Mouse (Mus musculus): Measurements from ENCODE around the gene Smap2.
A peak's percentile ranks its signal among the peaks of the same experiment; 100 is the strongest.

Smap2 gene

DNA sequence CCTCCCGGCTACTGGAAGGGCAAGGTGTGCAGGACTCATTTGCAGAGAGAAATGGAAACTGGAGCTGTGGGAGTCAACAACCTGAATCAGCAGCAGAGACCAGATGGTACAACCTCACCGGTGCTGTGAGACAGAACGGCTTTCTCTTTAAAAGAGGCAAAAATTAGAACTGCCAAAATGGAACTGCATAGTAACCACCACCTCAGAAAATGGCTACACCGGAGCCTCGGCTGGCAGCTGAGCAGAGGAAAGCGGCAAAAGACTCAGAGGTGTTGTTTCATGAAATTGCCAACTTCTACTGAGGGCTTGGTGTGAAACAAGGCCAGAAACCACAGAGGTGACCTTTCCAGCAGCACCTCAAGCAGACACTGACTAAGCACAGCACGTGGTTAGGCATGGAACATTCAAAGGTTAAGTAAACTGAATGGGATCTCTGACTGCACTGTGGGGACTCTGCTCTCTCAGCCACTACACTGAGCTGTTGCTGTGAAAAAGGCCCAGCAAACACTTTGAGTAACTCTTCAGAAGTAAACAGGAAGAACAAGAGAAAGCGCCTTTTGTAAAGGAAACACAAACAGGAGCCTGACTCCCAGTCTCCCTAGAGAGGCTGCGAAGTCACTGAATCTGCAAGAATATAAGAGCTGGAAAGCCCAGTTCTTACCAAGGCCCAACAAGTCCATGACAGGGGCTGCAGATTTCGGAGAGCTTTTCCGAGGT, 42.2 kb downstream of the Smap2 start:
- no peak for DNase-seq

DNA sequence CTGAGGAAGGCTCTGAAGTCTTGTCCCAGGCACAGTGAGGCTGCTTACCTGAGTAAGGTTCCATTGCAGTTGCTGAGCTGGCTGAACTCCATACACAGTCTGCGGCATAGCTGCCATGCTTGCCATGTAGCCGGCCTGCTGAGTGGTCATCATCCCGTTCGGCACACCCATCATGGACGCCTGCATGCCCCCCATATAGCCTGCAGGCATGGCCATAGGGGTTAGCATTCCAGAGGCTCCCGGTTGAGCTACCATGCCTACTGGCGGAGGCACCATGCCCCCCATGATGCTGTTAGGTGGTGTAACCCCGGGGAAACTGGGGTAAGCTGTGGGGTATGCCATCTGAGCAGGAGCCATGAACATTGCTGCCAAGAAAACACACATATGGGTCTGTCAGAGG, 45.2 kb downstream of the Smap2 start:
- no peak for DNase-seq

DNA sequence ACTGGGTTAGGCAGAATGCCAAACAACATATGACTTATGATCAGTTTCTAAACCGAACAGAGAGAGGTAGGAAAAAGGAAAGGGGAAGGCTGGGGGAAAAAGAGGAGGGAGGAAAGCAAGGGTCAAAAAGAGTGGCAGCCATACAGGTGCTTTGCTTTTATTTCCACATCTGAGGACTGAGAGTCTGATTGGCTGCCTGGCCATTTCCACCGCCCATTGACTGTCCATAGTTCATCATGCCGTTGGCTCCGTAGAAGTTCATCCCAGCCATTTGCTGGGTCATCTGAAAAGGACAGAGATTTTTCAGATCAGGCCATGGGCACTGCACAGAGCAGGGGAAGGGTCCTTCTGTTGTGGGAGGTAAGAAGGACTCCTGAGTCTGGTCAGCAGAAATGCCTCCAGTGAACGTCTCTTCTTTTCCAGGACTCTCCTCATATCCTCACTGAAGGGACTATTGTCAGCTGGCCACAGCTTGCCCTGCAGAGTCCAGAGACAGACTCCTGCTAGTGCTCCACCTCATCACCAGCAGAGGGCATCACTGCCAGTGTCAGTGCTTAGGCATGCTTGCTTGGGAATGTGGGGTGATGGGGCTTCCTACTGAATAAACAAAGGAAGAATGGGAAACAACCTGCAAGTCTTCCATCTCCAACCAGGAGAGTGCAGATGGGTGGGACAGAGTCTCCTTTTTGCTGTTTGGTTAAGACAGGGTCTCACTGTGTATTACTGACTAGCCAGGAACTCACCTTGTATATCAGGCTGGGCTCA, 47.5 kb downstream of the Smap2 start:
- DNase-seq = peak; percentile 67

DNA sequence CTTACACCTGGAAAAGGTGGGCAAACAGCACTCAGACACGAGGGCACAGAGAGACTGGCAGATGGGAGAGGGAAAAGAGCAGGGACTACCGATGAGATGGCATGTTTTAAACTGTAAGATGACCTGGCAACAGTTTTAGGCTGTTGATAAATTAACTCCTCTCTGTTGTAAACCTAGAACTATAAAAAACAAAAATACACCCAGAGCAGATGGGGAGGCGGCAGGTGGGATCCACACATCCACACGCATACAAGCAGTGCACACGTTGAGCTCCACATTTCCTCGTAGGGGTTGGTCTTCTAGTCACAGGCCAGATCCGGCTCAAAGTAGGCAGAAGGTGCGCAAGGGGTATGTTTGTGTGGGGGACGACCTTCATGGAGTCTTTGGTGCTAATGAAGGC, 48.6 kb downstream of the Smap2 start:
- peak; percentile 28 to 50 for DNase-seq

DNA sequence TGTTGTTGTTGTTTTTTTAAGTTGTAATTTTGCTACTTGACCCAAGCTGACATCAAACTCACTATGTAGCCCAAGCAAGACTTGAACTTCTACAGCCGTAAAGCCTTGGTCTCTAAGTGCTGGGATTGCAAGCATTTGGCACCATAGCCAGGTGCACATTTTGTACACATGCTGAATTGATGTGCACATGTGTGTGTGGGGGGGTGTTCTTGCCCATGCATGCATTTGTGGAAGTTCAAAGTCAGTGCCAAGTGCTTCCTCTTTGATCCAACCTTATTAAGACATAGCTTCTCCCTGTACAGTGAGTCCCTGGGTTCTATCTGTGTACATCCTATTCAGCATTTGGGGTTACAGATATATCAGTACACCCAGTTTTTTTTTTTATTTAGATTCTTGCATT, 61.5 kb downstream of the Smap2 start:
- DNase-seq = no peak

DNA sequence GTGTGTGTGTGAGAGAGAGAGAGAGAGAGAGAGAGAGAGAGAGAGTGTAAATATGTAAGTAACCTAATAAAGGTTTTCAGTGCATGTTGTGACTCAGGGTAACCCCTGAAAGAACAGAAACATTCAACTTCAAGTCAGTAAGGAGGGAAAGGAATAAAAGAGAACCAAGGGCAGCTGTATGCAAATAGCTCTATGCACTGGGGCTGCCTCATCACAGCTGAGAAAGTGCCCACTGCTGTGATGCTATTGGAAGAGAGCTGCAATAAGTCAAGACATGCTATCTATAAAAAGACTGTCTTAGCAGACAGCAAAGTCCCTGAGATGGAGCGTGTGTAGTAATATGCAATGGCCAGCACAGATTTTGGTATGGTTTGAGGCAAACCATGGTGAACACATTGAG, 63.4 kb downstream of the Smap2 start:
- no peak for DNase-seq

DNA sequence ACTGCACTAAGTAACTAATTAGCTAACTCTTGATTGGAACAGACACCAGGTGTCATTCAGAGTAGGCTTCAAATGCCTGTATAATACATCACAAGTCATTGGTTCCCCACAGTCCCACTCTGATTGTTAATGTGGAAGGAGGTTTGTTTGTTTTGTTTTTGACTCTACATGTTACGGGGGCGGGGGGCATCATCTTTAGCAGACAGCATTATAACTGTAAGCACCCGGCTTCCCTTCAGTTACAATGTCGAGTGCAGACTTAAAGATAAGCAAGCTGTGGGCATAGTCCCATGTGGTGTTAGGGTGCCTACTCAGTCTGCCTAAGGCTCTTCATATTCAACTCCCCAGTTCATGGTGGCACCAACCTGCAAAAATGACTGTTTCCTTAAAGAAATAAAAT, 64.0 kb downstream of the Smap2 start:
- DNase-seq = no peak

DNA sequence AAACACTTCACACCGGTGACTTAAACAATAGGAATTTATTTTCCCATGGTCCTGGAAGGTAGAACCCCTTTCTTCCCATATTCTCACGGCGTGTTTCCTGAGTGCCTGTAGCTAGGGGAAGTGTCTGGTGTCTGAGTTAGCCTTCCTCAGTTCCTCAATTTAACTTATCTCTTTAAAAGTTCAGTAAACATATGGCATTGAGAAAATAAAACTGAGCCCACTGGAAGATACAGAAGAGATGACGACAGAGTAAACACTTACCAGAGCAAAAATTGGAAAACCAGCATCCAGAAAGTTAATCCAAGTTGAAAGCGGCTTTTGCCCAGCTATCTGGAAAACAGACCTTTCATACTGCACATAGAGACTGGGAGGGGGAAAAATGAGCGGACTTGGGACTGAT, 64.9 kb downstream of the Smap2 start:
- DNase-seq = no peak

DNA sequence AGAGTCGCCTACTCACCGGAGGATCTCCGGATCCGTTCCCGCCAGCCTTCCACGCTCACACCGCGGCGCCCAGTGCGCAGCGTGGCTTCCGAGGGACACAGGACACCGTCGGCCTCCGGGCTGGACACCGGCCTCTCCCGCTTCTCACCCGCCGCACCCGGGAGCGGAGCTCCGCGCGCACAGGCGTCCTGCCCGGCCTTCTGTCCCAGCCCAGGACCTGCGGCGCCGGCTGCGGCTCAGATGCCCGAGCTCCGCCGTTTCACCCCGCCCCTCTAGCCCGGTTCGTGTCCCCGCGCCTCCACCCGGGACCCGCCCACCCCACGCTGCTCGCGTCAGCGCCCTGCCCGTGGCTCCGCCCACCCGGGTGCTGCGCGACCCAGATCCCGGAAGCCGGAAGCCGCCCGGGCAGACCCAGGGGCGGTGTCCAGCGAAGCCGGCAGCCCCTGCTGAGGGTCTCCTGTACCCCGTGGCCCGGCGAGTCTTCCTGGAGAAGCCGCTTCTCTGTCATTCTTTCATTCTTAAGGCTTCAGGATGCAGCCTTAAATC, 65.5 kb downstream of the Smap2 start, which contains the start of gene Zfp69:
TSS of gene Zfp69 (minus strand) at position 272 of the 546 bp plus-strand sequence.
- peak; percentile 94 to 97 for DNase-seq

DNA sequence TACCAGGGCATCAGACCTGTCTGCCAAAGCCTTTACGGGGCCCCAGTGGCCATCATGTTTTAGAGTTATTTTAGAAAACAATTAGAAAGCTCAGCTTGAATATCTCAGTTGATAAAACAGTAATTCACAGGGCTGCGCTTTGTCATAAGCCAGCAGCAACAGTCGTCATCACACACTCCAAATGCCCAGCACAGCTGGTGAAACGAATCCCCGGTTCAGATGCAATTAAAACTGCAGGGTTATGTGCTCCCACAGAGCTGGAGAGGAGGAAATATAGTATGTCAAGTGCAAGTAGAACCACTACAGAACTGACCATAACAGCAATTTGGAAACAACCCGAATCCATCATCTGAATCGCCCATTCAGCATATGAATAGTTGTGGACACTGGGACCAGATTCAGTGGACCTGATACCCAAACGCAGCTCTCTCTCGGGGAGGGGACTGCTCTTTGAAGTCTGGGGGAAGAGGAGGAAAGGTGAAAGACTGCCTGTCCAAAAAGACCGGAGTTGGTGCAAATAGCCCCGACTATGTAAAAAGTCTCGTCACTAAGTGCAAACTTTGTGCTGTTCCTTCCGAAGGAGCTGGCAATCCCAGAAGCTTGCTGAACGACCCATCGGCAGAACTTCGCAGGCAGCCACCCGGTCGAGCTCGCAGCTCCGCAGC, 66.2 kb downstream of the Smap2 start:
- DNase-seq = no peak

DNA sequence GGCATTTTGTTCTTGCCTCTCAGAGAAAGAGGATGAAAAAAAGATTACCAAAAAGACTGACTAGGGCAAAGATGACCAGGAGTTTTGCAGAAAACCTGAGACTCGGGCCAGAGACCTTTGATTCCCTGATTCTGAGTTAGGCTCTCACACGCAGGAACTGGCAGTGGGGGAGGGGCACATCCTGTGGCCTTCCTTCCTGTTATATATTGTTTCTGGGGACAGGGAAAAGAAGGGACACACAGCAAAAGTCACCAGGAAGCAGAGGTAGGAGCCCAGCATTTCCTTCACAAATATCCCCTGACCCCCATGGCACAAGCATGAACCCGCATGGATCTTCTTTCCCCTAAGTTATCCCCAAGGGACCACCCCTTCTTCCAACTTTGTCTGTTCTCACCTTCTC, 68.1 kb downstream of the Smap2 start:
- peak in 1 of 2 experiments; percentile 14 for DNase-seq

DNA sequence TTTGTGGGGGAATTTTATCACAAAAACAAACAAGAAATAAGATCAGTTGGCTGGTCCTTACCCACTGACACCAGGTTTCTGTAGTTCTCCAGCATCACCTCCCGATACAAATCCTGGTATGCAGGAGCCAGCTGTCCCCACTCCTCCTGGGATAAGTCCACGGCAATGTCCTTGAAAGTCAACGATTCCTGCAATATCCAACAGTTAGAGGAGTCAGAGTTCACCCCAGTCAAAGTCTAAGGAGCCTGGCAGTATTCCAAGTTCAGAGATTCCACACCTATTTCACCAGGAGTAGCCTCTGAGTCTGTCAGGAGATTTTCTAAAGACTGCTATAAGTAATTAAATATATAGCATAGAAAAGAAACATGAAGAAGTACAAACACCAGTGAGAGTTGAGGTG, 82.0 kb downstream of the Smap2 start:
- no peak for DNase-seq

DNA sequence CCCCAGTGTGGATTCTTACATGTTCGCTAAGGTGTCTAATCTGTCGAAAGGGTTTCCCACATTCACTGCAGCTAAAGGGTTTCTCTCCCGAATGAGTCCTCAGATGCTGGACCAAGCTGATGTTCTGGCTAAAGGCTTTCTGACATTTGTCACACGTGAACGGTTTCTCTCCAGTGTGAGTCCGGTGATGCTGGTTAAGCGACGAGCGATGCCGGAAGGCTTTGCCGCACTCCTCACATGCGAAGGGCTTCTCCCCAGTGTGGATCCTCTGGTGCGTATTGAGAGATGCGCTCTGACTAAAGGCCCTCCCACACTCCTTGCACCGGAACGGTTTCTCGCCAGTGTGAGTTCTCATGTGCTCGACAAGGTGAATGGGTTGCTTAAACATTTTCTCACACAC, 86.3 kb downstream of the Smap2 start:
- DNase-seq = no peak

DNA sequence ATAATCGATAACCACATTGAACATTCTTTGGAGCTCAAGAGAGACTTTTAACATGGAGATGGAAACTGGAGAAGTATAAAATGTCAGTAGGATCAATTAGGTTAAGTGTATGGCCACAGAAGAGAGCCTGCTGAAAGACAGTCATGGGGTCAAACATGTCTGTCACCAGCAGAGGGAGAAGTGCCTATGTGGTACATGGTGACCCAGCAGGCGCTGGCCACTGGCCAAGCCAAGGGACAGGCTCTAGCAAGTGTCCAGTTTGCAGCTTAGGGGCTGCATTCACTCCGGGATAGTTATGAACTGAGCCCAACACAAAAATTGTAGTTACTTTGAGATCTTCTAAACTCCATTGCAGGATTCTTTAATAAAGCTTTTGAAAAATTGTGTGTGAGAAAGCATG, 88.4 kb downstream of the Smap2 start:
- peak; percentile 66 to 70 for DNase-seq

DNA sequence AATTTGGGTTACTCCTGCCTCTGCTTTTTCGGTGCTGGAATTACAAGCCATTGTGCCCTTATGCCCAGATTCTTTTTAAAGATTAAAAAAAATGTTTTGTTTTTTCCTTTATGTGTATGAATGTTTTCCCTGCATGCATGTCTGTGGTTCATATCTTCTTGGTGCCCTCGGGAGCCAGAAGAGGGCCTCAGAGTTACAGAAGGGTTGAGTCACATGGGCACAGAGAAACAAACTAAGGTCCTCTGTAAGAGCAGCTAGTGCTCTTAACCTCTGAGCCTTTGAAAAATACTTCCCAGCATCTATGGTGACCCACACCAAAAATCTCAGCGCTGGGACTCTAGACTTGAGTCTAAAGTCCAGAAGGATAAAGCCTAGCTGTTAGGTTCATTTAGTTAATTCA, 91.7 kb downstream of the Smap2 start:
- DNase-seq = peak; percentile 56 to 57

DNA sequence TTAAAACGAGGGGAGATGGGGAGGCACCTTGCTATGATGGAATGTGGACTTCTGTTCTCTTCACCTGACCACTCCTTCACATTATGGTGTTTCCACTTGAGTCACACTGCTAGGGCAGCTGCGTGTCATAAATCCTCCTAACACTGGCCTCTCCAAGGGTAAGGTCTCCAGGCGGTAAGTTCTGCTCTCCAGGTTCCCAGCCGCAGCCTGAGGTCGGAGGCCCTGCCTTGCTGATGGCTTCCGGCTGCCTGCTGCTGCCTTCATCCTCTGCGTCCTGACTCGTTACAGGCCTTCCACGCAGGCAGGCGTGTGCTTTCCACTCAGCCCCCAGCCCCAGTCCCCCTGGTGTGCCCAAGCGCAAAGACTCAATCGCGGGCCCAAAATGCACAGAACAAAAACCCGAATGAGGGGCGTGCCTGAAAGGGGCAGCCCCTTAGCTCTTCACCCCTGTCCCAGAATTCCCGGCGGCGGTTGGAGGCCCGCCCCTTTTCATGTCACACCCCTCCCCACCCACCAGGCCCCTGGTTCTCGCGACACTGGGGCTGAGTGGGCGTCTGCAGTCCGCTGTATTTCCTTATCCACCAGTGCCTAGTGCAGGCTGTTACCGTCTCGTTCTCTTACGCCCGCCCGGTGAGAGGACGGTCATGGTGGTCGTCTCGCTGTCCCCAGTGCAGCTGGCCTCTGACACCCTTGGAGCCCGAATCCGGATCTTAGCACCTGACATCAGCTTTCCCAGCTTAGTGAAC, 92.3 kb downstream of the Smap2 start, which contains the start of gene Exo5:
TSS of gene Exo5 (minus strand) at position 464 of the 746 bp plus-strand sequence.
- peak; percentile 97 for DNase-seq

DNA sequence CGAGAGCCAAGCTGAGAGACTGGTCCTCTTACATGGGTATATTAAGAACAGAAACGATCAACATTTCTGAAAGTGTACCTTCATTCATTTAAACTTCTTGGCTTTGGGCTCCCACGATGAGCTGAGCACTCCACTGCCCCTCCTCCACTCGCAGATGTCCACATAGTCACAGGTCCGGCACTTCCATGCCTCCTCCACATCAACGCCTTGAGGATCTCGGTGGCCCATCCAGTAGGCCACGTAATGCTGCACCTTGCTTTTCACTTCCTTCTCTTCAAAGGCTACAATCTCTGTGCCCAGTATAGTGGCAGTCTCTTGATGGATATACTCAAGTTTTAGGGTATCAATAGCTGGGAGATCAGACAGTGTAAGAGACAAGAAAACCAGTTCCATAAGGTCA, 95.6 kb downstream of the Smap2 start:
- no peak for DNase-seq

Data from cerebellum, postnatal 10 days (tissue).